Mouse (Mus musculus): Measurements from ENCODE around the gene Chd4. TPM values are rescaled to one million over a fixed set of nuclear protein-coding genes. Genes with fewer than 3 reads are reported as not detected.

Chd4 gene
- 314 TPM for total RNA-seq (2023)

DNA sequence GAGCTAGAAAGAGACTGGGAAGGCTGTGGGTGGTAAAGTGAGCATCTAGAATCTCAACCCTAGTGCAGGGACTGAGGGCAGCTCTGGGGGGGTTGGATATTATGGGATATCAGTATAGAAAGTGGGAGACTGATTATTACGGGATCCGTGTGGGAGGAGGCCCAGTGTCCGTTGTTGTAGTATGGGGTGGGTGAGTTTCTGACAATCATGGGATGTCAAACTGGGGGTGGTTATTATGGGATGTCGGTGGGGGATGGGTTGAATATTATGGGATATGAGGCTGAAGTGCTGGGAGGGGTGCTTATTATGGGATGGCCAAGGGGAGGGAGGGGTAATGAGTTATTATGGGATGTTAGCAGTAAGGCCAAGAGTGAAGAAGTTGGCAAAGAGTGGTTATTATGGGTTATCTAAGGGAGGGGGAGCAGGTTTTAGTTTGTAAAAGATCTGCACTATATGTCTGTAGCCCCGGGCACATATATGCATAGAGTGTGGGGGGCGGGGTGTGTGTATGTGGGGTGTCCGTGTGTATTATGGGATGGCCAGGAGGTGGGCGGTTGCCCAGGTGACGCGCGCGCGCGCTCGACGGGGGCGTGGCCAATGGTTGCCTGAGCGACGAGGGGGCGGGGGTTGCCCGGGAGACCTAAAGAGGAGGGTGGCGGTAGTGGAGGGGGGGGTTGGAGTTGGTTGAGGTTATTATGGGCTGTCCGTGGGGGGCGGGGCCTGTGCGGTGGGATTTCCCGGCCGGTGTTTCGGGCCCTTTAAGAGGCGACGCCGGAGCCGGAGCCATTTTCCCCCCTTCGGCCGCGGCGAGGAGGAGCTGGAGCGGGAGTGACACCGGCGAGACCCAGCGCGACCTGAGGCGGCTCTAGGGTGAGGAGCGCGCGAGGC lies at the start of gene Chd4:
Gene Chd4, plus strand, starts transcription at position 591 of the 888 bp plus-strand sequence.

DNA sequence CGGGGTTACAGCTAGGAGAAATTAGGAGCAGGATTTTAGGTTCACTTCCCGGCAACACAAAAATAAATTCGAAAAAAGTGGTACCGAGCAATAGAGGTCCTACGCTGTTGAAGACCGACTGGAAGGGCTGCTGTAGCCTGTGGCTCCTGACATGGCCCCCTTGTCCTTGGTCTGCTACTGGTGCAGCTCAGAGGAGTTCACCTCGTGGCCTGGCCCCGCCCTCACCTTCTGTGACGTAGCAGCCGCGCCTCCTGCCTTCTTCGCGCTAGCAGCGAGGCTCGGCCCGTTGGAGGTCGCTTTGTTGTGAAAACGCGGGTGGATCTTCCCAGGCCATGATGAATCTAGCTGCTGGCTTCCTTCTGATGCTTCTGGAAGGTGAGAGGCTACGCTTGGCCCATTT lies 46.1 kb upstream of the Chd4 start, which contains the start of gene Acrbp:
Gene Acrbp, plus strand, starts transcription at position 12 of the 400 bp plus-strand sequence.

DNA sequence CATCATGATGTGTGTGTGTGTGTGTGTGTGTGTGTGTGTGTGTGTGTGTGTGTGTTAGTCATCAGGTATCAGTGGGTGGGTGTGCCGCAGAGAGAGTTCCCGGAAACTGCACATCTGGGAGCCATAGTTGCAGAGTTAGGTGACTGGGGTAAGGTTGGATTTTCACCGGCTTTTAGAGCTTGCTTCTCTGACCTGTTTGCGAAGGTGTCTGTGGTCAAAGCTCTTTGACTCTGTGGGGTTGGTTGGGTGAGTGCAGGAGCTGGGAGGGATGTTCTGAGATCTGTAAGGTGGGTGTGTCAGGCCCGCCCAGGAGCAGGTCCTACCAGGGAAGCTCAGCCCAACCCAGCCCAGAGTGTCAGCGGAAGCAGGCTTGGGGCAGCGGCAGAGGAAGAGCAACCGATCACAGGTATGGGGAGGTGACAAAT lies 28.2 kb upstream of the Chd4 start, which contains the start of gene Lpar5:
Gene Lpar5, plus strand, starts transcription at position 350 of the 425 bp plus-strand sequence.

DNA sequence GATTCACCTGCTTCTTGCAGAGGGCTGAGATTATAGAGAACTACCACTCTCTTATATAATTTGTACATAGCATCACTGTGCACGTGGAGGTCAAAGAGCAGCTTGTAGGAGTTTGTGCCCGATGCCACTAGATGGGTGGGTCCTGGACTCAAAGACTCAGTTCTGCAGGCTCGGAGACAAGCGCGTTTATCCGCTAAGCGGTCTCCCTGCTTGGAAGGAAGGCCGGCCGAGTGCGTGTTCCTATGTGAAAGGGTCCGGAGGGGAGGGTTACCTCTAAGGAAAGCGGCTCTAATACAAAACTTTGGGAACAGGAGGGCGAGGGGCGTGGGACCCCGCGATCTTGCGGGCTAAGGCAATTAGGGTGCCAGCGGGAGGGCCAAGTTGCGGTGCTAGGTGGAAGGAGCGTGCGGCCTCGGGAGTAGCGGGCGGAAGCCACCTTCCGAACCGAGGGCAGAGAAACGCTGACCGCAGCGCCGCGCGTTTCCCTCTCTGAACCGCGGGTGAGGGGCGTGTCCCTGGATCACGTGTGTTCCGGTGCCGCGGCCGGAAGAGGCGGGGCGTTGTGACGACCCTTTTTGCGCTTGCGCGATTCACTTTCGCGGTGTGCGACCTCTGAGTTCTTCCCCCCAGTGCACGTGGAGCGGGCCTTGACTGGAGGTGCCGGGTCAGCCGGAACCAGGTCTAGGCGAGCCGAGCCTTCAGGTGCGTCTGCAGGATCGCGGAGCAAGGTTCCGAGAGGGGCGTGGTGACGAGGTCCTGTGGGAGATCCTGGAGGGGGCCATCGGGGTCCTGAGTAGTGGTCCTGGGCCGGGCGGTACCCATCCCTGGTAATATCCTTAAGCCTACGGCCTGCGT lies 35.7 kb downstream of the Chd4 start, which contains the start of gene Nop2:
Gene Nop2, plus strand, starts transcription at position 608 of the 855 bp plus-strand sequence.

DNA sequence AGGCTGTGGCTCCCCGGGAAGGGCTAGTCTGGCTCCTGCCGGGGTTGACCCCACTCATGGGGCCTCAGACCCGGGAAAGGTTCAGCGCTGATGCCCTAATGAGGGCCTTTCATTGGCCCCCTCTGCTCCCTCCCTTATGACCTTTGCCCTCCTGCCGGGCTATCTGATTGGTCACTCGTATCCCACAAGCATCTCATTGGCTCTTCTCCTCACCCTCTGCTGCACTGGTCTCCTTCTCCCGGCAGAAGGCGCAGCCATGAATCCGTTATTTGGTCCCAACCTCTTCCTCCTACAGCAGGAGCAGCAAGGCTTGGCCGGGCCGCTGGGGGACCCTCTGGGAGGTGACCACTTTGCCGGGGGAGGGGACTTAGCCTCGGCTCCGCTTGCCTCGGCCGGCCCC lies 49.2 kb downstream of the Chd4 start, which contains the start of gene Iffo1:
Gene Iffo1, plus strand, starts transcription at position 241 of the 400 bp plus-strand sequence.

DNA sequence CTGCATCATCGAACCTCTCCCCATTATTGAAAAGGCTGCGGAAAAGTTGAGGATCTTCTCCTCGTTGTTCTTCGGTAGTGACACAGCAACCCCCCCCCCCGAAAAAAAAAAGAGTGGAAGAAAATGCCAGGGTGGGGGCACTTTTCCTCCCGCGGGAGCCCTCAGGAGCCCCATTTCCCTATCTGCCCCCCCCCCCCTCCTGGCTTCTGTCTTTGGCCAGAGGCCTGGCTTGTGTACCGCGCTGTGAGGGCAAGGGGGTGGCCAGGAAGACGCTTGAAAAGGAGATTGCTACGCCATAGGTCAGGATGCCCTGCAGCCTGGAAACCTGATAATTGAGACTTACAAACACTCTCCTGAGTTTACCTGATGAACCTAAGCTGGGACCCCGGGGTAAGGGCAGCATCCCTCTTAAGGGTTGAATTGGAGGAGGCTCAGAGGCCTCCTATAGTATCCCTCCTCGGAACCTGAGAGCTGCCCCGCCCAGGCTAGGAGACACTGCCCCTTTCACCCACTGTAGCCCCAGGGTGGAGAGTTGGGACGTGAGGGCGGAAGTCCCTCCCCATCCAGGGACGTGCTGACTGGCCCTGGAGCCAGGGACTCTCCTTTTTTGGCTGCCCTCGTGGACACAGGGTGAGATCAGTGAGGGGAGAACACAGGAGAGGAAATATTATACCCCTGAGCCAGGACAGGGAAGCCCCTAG lies 70.4 kb downstream of the Chd4 start, which contains the start of gene Gapdh:
Gene Gapdh, minus strand, starts transcription at position 417 of the 701 bp plus-strand sequence.

Other genes starting within 250 kb of the Chd4 start
- gene P3h3, start 238.2 kb upstream of the Chd4 start, total RNA-seq (2023), result 1.0 TPM
- gene Gpr162, start 232.0 kb upstream of the Chd4 start, total RNA-seq (2023), result 2.3 TPM
- gene Cd4, start 207.8 kb upstream of the Chd4 start, total RNA-seq (2023), result 458 TPM
- 1.6 TPM for gene Lag3, start 184.3 kb upstream of the Chd4 start, total RNA-seq (2023)
- gene Ptms, start 175.9 kb upstream of the Chd4 start, total RNA-seq (2023), result 75.5 TPM
- gene Mlf2, start 164.6 kb upstream of the Chd4 start, total RNA-seq (2023), result 86.9 TPM
- 35.8 TPM for gene Cops7a, start 130.4 kb upstream of the Chd4 start, total RNA-seq (2023)
- 0.89 TPM for gene Pianp, start 99.3 kb upstream of the Chd4 start, total RNA-seq (2023)
- 88.6 TPM for gene Zfp384, start 86.8 kb upstream of the Chd4 start, total RNA-seq (2023)
- 73.3 TPM for gene Ing4, start 56.2 kb upstream of the Chd4 start, total RNA-seq (2023)
- gene Acrbp, start 46.3 kb upstream of the Chd4 start, total RNA-seq (2023), result 12.8 TPM
- gene Lpar5, start 28.1 kb upstream of the Chd4 start, total RNA-seq (2023), result 16.1 TPM
- 41.2 TPM for gene Nop2, start 35.9 kb downstream of the Chd4 start, total RNA-seq (2023)
- gene Iffo1, start 49.3 kb downstream of the Chd4 start, total RNA-seq (2023), result 37.3 TPM
- 424 TPM for gene Gapdh, start 70.5 kb downstream of the Chd4 start, total RNA-seq (2023)
- 30.5 TPM for gene Ncapd2, start 95.7 kb downstream of the Chd4 start, total RNA-seq (2023)
- 21.1 TPM for gene Mrpl51, start 95.8 kb downstream of the Chd4 start, total RNA-seq (2023)
- 134 TPM for gene Vamp1, start 119.6 kb downstream of the Chd4 start, total RNA-seq (2023)
- 29.8 TPM for gene Tapbpl, start 135.9 kb downstream of the Chd4 start, total RNA-seq (2023)
- 248 TPM for gene Cd27, start 141.0 kb downstream of the Chd4 start, total RNA-seq (2023)
- not detected for gene Tuba3a, start 190.1 kb downstream of the Chd4 start, total RNA-seq (2023)
- 3.3 TPM for gene Ltbr, start 217.9 kb downstream of the Chd4 start, total RNA-seq (2023)
- gene Scnn1a, start 224.7 kb downstream of the Chd4 start, total RNA-seq (2023), result 0.47 TPM

All from CD4-positive naive resting alpha-beta T cell, adult 57 days (primary cell).